Mouse (Mus musculus) fat pad, adult 2 months (tissue): ENCODE measurements around the gene Grid1.

Experiments
- DNase-seq: peaks from one replicate; pipeline ENCODE4 v3.0.0-alpha.2; 2011; ENCODE audit warnings: low read depth, low spot score; ENCODE audit errors: extremely low read depth

Grid1 gene

DNA sequence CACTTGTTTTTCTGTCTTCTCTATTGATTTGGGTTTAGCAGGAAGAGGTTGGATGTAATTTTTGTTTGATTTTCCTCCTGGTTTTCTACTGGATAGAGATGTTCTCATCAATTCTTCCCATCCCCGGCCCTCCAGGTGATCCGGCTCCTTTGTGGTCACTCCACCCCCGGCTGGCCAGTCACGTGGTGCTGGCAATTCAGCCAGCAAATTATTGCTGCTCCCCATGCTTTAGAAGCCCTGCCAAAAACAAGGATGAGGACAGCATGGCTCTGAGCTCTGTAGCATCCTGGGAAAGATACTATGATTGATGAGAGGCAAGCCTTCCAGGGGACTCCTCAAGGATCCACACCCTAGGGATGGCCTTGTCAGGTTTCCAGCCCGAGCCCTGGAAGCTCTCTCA lies 169.2 kb downstream of the Grid1 start:
- no peak for DNase-seq

DNA sequence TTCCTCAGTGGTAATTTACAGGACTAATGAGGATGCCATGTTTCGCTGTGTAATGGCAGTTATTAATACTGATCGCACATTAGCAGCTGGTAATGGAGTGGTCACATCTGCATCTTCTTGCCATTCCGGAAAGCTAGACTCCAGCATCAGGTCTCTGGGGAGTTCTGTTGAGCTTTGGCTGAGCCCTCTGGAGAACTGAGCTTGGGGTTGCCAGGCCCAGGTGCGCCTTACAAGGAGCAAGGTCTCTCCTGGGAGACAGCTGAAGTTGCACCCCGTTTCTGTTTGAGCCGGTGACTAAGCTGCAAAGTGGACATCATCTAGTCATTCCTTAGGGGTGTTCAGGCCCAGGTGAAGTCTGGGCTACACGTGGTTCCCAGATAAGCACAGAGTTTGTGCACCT lies 186.8 kb downstream of the Grid1 start:
- DNase-seq, result no peak

GRCm38 (mm10) chr14:35008674-35009073 lies 188.8 kb downstream of the Grid1 start:
- DNase-seq, result no peak

DNA sequence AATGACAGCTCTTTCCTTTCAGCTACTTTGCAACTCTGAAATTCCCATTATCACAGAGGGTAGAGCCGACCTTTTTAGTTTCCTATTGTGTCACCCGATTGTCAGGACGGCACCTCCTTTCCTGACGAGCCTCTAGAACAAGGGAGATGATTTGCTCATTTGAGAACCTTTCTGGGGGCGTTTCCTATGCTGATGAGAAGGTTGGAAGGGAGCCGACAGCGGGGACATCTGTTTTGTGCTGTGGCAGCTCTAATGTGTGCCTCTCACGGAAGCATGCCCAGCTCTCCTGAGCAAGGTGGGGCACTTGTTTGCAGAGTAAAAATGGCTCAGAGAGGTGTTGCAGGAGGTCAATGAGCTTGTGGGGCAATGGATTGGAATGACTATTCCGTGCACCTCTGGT lies 189.2 kb downstream of the Grid1 start:
- DNase-seq, result no peak

DNA sequence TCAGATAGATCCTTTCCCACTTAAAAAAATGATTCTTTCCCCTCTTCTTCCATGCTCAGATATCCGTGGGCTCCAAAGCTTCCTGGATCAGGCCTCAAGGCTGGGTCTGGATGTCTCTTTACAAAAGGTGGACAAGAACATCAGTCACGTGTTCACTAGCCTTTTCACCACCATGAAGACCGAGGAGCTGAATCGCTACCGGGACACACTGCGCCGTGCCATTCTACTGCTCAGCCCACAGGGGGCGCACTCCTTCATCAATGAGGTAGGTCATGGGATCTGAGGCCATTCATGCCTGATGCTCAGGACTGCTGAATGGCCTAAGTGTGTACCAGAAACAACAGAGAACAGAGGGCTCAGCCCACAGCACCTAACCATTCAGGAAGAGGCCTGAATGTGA lies 206.8 kb downstream of the Grid1 start:
- DNase-seq, result no peak

GRCm38 (mm10) chr14:35027501-35028140 lies 207.7 kb downstream of the Grid1 start:
- no peak for DNase-seq

GRCm38 (mm10) chr14:35029626-35030025 lies 209.7 kb downstream of the Grid1 start:
- DNase-seq, result no peak

GRCm38 (mm10) chr14:35030271-35030670 lies 210.4 kb downstream of the Grid1 start:
- no peak for DNase-seq

DNA sequence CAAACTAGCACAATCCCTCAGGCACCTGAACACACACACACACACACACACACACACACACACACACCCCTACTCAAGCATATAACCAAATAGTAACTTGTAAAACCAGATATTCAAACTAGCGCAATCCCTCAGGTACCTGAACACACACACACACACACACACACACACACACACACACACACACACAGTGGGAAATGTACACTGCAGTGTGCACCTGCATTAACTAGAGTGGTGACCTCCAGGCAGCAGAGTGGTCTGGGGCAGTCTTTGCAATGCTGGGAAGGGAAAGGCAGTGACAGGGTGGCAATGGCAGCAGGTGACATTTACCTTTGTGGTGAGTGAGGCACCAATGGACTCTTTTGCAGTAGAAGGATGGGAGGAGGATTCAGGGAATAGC lies 212.4 kb downstream of the Grid1 start:
- no peak for DNase-seq

- no peak for DNase-seq
Observed at GRCm38 (mm10) chr14:35044268-35044667, 224.4 kb downstream of the Grid1 start.

GRCm38 (mm10) chr14:35044918-35045698 lies 225.2 kb downstream of the Grid1 start:
- DNase-seq, result no peak

- DNase-seq, result no peak
Observed at GRCm38 (mm10) chr14:35049231-35049630, 229.3 kb downstream of the Grid1 start.

DNA sequence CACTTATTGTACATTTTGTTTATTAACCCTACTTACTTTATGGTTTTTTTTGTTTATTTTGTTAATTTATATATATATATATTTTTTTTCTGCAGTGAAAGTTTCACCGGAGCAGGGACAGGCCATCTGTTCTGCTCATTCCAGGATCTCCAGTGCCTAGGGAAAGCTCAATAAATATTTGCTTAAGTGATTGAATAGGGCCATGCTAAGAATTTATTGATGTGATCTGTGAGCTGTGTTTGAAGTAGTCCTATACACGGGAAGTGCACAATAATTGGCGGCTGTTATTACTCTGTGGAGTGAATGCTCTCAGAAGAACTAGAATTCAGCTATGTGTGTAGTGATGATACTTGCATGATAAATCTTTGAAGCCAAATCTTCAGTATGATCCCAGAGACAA lies 234.2 kb downstream of the Grid1 start:
- no peak for DNase-seq

- DNase-seq, result no peak
Observed at GRCm38 (mm10) chr14:35074636-35075035, 254.7 kb downstream of the Grid1 start.

GRCm38 (mm10) chr14:35079954-35080353 lies 260.0 kb downstream of the Grid1 start:
- DNase-seq, result no peak

DNA sequence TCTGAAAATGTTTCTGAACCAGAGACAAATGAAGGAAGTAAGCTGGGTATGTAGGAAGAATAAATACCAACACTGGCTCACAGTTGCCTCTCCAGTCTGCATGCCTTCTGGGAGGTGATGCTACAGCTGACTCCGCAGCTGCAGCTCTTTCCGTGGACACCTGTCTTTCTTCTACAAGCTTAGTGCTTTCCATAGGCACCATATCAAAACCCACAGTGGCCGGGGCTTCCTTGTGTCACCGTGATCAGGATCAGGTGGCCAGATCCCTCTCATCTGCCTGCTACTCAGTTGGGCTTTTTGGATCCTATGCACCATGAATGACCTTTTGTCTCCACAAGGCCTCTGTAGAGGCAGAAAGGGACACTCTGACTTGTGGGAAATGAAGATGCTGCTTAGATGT lies 272.7 kb downstream of the Grid1 start:
- no peak for DNase-seq

- no peak for DNase-seq
Observed at GRCm38 (mm10) chr14:35093561-35094186, 273.8 kb downstream of the Grid1 start.

- no peak for DNase-seq
Observed at GRCm38 (mm10) chr14:35095506-35096059, 275.7 kb downstream of the Grid1 start.

- no peak for DNase-seq
Observed at GRCm38 (mm10) chr14:35096085-35096484, 276.2 kb downstream of the Grid1 start.

DNA sequence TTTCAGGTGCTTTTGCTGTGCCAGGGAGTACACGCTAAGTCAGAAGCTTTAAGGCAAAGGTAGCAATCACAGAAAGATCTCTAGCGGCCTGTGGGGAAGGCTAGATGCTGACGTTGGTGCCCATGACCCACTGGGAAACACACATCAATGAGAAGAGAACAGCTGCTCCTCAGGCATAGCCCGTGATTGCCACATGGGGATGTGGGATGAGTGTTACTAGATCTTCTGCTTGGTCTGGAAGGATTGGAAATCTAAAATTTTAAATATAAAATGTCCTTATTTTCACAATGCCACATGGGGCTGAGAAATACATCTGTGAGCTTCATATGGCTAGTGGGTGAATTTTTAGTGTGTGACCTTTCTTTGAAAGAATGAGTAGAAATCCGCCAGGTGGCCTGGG lies 277.3 kb downstream of the Grid1 start:
- DNase-seq, result no peak

GRCm38 (mm10) chr14:35103639-35104210 lies 283.8 kb downstream of the Grid1 start:
- DNase-seq, result no peak

- DNase-seq, result no peak
Observed at GRCm38 (mm10) chr14:35107596-35107995, 287.7 kb downstream of the Grid1 start.
